ENCODE assay signal across 23 mouse cellular contexts in genomic region chr2:83226198-83226597, GRCm38 (mm10).
DNase-seq lines count a peak whose midpoint lies in the region; ATAC-seq and TF ChIP-seq lines count a peak whose summit lies in the region.
"Had no signal": no experiment of that assay in that cellular context is flagged by ENCODE, and none has a peak within 500 bp of the region (broad histone marks: within the 10 kb centered on the region; RNA-seq: fewer than 3 reads in every experiment).

No protein-coding gene starts in this region.

- WGBS in embryonic facial prominence, embryonic 14.5 days: 82% methylated on average over 5 of the region's 5 CpGs
- WGBS in embryonic facial prominence, embryonic 10.5 days: 89% methylated on average over 5 of the region's 5 CpGs
- WGBS in kidney, postnatal 0 days: 83% methylated on average over 5 of the region's 5 CpGs

- no peaks in the 10 kb centered on the region for H3K27me3 ChIP-seq in embryonic facial prominence, embryonic 14.5 days (replicated peaks; ENCODE audit: control insufficient read depth, insufficient read depth, low read length)
- H3K27me3 ChIP-seq in embryonic facial prominence, embryonic 10.5 days (replicated peaks; ENCODE audit: low read depth, poor library complexity, severe bottlenecking): no peaks in the 10 kb centered on the region
- H3K27me3 ChIP-seq in kidney, postnatal 0 days (ENCODE audit: insufficient read depth, low read length): no peaks in the 10 kb centered on the region
- H3K27me3 ChIP-seq: CH12.LX, Patski had no signal

- ATAC-seq in embryonic facial prominence, embryonic 14.5 days (ENCODE audit: low read depth): no peak
- ATAC-seq in kidney, postnatal 0 days (replicated peaks; ENCODE audit: low FRiP score, low read depth): no peak
- peak; percentile 51 to 78; a peak in 3 of 4 replicates for ATAC-seq in hematopoietic stem cell, adult 5-6 weeks (replicated peaks in 1 of 2; ENCODE audit: insufficient read depth in 1 of 2, low FRiP score in 2 of 2, low TSS enrichment in 1 of 2, low read depth in 1 of 2, poor library complexity in 2 of 2, severe bottlenecking in 2 of 2)
- ATAC-seq: activated CD4-positive, CD25-positive, alpha-beta regulatory T cell, adult 4 months; CD4-positive, CD25-positive, alpha-beta regulatory T cell, adult 4 months; Patski had no signal

- no peaks in the 10 kb centered on the region for H3K9me3 ChIP-seq in embryonic facial prominence, embryonic 14.5 days (ENCODE audit: control insufficient read depth, low read length)
- H3K9me3 ChIP-seq in embryonic facial prominence, embryonic 10.5 days: no peaks in the 10 kb centered on the region
- H3K9me3 ChIP-seq in kidney, postnatal 0 days (replicated peaks; ENCODE audit: low read length): no peaks in the 10 kb centered on the region

- H3K9ac ChIP-seq in embryonic facial prominence, embryonic 14.5 days (ENCODE audit: low read depth, low read length): no peak overlapping the region
- H3K9ac ChIP-seq in kidney, postnatal 0 days (ENCODE audit: low read depth, low read length): no peak overlapping the region

- no peaks in the 10 kb centered on the region for H3K36me3 ChIP-seq in embryonic facial prominence, embryonic 14.5 days (ENCODE audit: control insufficient read depth, insufficient read depth, low read length)
- H3K36me3 ChIP-seq in embryonic facial prominence, embryonic 10.5 days (replicated peaks): no peaks in the 10 kb centered on the region
- H3K36me3 ChIP-seq in kidney, postnatal 0 days (ENCODE audit: insufficient read depth, low read length): no peaks in the 10 kb centered on the region
- H3K36me3 ChIP-seq: G1E had no signal

- no peak overlapping the region for H3K4me3 ChIP-seq in embryonic facial prominence, embryonic 14.5 days (ENCODE audit: low read depth, low read length)
- H3K4me3 ChIP-seq in embryonic facial prominence, embryonic 10.5 days: no peak overlapping the region
- no peak overlapping the region for H3K4me3 ChIP-seq in kidney, postnatal 0 days (replicated peaks; ENCODE audit: low read depth, low read length)

- H3K4me2 ChIP-seq in embryonic facial prominence, embryonic 14.5 days (ENCODE audit: low read depth, low read length): no peak overlapping the region
- H3K4me2 ChIP-seq in kidney, postnatal 0 days (ENCODE audit: low read length): no peak overlapping the region

- H3K27ac ChIP-seq in embryonic facial prominence, embryonic 14.5 days (replicated peaks; ENCODE audit: low read depth, low read length): no peak overlapping the region
- H3K27ac ChIP-seq in embryonic facial prominence, embryonic 10.5 days (replicated peaks): no peak overlapping the region
- H3K27ac ChIP-seq in kidney, postnatal 0 days: no peak overlapping the region

- no peak for TF ChIP-seq CTCF in kidney, postnatal 0 days (IDR thresholded peaks at IDR 0.05; ENCODE audit: low read depth)

- DNase-seq in embryonic facial prominence, embryonic 14.5 days (ENCODE audit: low spot score): peak; percentile 20
- no peak for DNase-seq in embryonic facial prominence, embryonic 10.5 days (ENCODE audit: low spot score)
- peak; percentile 1 for DNase-seq in kidney, postnatal 0 days (ENCODE audit: low spot score)
- DNase-seq in kidney, adult 18-20 months: no peak
- DNase-seq in 416B (ENCODE audit: low read depth): peak; percentile 33
- DNase-seq in layer of hippocampus, postnatal 14 days (ENCODE audit: low spot score in 2 of 2): no peak
- DNase-seq in thymus, postnatal 4 days: no peak
- DNase-seq: adrenal gland, adult 2 months; adrenal gland, adult 8-10 months; adrenal gland, postnatal 10 days; adrenal gland, postnatal 14 days; adrenal gland, postnatal 25 days; adrenal gland, postnatal 36 days; B cell, adult 2 months; cerebellum, adult 11 months; cerebellum, adult 11-12 months; cerebellum, adult 18-20 months had no signal

- no peaks in the 10 kb centered on the region for H3K4me1 ChIP-seq in embryonic facial prominence, embryonic 14.5 days (ENCODE audit: control insufficient read depth, insufficient read depth, low read length)
- no peaks in the 10 kb centered on the region for H3K4me1 ChIP-seq in embryonic facial prominence, embryonic 10.5 days
- no peaks in the 10 kb centered on the region for H3K4me1 ChIP-seq in kidney, postnatal 0 days (replicated peaks; ENCODE audit: insufficient read depth, low read length)

Comparison
In these comparisons a context has a peak if more than half of its experiments do, and no peak if none do; other contexts are left out.
1. DNase-seq: peak in embryonic facial prominence, embryonic 14.5 days (single experiment), kidney, postnatal 0 days (single experiment) and 416B (single experiment); none in embryonic facial prominence, embryonic 10.5 days (single experiment), kidney, adult 18-20 months (single experiment), layer of hippocampus, postnatal 14 days (0 of 2) and thymus, postnatal 4 days (single experiment).
2. ATAC-seq: peak in hematopoietic stem cell, adult 5-6 weeks (2 of 2); none in embryonic facial prominence, embryonic 14.5 days (single experiment) and kidney, postnatal 0 days (single experiment).